Comparison of ENCODE assay signal across 8 mouse cellular contexts in the genomic region with DNA sequence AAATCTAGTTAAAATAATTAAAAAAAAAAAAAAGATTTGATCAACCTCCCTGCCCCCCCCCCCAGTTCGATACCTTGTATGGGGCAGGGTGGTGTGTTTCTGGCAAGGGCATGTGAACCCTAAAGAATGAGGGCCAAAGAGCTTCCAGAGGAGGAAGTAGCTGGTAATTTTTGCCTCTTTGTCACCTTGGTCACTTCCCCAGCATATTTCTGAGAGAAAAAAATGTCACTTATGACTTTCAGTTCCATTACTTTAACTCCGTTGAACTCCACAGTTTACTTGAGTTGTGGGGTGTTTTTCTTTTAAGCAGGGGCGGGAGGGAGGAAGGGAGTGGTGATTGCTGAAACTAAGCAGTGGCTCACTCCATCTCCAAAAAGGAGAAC. TPM values are rescaled to one million over a fixed set of nuclear protein-coding genes. Genes with fewer than 3 reads are reported as not detected.
A peak's percentile ranks its signal among the peaks of the same experiment; 100 is the strongest.
DNase-seq lines count a peak whose midpoint lies in the region; ATAC-seq and TF ChIP-seq lines count a peak whose summit lies in the region.

No protein-coding gene starts in this region.

- peaks cover 7% of the 10 kb centered on the region for H3K4me1 ChIP-seq in hindbrain, embryonic 10.5 days (replicated peaks)
- 0 out of 2 replicates have a peak, but pooled peaks cover 4% of the 10 kb centered on the region for H3K4me1 ChIP-seq in liver, postnatal 0 days (ENCODE audit: insufficient read depth)

- TF ChIP-seq CTCF in liver, postnatal 0 days (IDR thresholded peaks at IDR 0.05; ENCODE audit: low read depth), result no peak

- no peak for TF ChIP-seq EP300 in liver, postnatal 0 days (IDR thresholded peaks at IDR 0.05; ENCODE audit: low read depth)

- WGBS in hindbrain, embryonic 10.5 days, result 16% methylated on average over 3 of the region's 3 CpGs
- WGBS in liver, postnatal 0 days (ENCODE audit: insufficient replicate concordance), result 16% methylated on average over 3 of the region's 3 CpGs

- no peaks in the 10 kb centered on the region for H3K9me3 ChIP-seq in hindbrain, embryonic 10.5 days
- H3K9me3 ChIP-seq in liver, postnatal 0 days (ENCODE audit: low read length), result no peaks in the 10 kb centered on the region

- H3K27ac ChIP-seq in hindbrain, embryonic 10.5 days, result peak overlapping the region; percentile 92
- H3K27ac ChIP-seq in liver, postnatal 0 days (ENCODE audit: low read depth), result peak overlapping the region; percentile 95

- peak; percentile 19 for ATAC-seq in liver, postnatal 0 days
- ATAC-seq in neutrophil, adult 5-6 weeks (ENCODE audit: extremely low read depth, insufficient number of reproducible peaks, low FRiP score, poor library complexity, severe bottlenecking), result peak; percentile 71; the same call in 1 of the 2 replicates

- DNase-seq in retina, embryonic 14.5 days (ENCODE audit: low spot score), result peak; percentile 12
- DNase-seq in retina, postnatal 1 day, result no peak
- peak; percentile 44 for DNase-seq in c-Kit-positive CD71-positive TER-119-positive erythroid progenitor cells, embryonic 14.5 days (ENCODE audit: low spot score)
- no peak for DNase-seq in hindbrain, embryonic 10.5 days (ENCODE audit: low spot score)
- DNase-seq in liver, postnatal 0 days, result peak; percentile 14
- DNase-seq in adrenal gland, adult 18-20 months (ENCODE audit: low spot score in 2 of 2), result no peak
- no peak for DNase-seq in ovary, adult 18-20 months (ENCODE audit: low spot score)

- no peaks in the 10 kb centered on the region for H3K27me3 ChIP-seq in hindbrain, embryonic 10.5 days (ENCODE audit: insufficient read depth, poor library complexity, severe bottlenecking)
- no peaks in the 10 kb centered on the region for H3K27me3 ChIP-seq in liver, postnatal 0 days (ENCODE audit: insufficient read depth, low read length)

- peaks cover 13% of the 10 kb centered on the region for H3K36me3 ChIP-seq in hindbrain, embryonic 10.5 days
- H3K36me3 ChIP-seq in liver, postnatal 0 days (replicated peaks; ENCODE audit: insufficient read depth, low read length), result no peaks in the 10 kb centered on the region; the same call in 1 of the 2 replicates

- peak overlapping the region; percentile 70 for H3K4me2 ChIP-seq in liver, postnatal 0 days (ENCODE audit: low read depth, low read length)

- peak overlapping the region; percentile 57 for H3K4me3 ChIP-seq in hindbrain, embryonic 10.5 days
- H3K4me3 ChIP-seq in liver, postnatal 0 days (ENCODE audit: low read depth, low read length), result peak overlapping the region; percentile 68

- H3K9ac ChIP-seq in liver, postnatal 0 days (replicated peaks), result peak overlapping the region; percentile 76

RNA-seq across cellular contexts. Expression of gene Xiap, which starts 9.4 kb away (rescaled TPM):
- 9.3 and 9.6 TPM in 2 replicates for polyA plus RNA-seq in hindbrain, embryonic 10.5 days (2016; fragmentation: Nextera tagmentation; extraction: Ambion mirVana)
- 8.9 and 9.5 TPM in 2 replicates for polyA plus RNA-seq in liver, postnatal 0 days (2015; fragmentation: Nextera tagmentation; extraction: Ambion mirVana)
- 55.1 and 61.2 TPM in 2 replicates for total RNA-seq in neutrophil, adult 5-6 weeks (2017)
- 10 to 100 TPM; 43.1 to 44.7 TPM for total RNA-seq in adrenal gland, adult 18-20 months (2021)

Comparison
In these comparisons a context has a peak if more than half of its experiments do, and no peak if none do; other contexts are left out.
1. DNase-seq: peak in retina, embryonic 14.5 days (single experiment), c-Kit-positive CD71-positive TER-119-positive erythroid progenitor cells, embryonic 14.5 days (single experiment) and liver, postnatal 0 days (single experiment); none in retina, postnatal 1 day (single experiment), hindbrain, embryonic 10.5 days (single experiment), adrenal gland, adult 18-20 months (0 of 2) and ovary, adult 18-20 months (single experiment).